Mouse (Mus musculus) ES-CJ7 (cell line): ENCODE data around the gene Mcemp1.
A peak's percentile ranks its signal among the peaks of the same experiment; 100 is the strongest.

ENCODE experiments used
- DNase-seq: peaks from one replicate; pipeline ENCODE4 v3.0.0; 2011; ENCODE audit warnings: low read depth, low spot score

Mcemp1 gene

DNA sequence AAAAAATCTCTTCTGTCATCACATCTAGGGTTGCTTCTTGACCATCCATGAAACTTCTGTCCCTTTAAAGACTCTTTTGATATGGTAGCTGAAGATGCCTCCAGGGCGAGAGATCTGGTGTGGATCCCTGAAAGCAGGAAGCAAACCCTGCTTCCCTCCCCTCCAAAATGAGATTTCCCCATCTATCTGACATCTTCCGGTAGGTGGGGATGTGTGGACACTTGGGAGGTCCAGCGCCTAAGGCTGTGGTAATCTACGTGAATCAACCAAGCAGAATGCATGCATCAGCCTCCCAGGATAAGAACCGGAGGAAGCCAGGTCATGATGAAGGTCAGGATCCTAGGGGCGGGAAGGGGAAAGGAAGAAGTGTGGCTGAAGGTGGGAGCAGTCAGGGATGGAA lies at the start of gene Mcemp1:
TSS of gene Mcemp1 (plus strand) at position 248 of the 400 bp plus-strand sequence.
- no peak for DNase-seq

DNA sequence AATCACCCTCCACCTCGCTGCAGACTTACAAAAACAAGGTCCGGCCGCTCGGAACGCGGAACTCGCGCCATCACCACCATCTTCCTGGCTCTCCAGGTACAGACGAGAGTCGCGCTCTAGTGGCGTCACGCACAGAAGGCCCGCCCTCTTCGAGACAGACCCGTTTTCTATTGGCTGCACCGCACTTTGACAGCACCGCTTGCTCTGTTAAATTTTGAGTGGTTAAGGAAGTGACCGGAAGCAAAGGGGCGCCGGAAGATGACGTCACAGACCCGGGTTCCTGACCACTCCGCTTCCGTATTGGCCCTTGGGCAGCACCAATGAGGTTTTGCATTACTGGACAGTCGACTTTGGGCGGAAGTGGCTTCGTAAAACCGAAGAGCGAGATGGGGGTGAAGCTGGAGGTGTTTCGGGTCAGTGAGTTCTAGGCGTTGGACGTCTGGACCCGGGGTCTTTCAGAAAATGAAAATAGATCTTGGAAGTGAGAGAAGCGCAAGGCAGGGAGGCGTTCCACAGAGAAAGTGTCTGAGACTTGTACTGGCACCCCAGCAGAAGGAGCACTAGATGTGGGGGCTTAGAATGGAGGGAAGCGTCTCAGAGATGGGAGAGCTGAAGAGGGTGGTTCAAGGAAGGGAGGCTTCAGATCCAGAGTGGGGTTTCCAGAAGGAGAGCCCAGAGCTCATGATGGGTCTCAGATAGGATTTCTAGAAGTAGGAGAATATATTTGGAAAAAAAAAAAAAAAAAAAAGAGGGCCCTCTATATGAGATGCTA lies 44.2 kb upstream of the Mcemp1 start, which contains the start of the genes Xab2 and Pet100:
TSS of gene Xab2 (minus strand) at position 118 of the 772 bp plus-strand sequence.
TSS of gene Pet100 (plus strand) at position 350 of the 772 bp plus-strand sequence.
- DNase-seq = peak; percentile 100

DNA sequence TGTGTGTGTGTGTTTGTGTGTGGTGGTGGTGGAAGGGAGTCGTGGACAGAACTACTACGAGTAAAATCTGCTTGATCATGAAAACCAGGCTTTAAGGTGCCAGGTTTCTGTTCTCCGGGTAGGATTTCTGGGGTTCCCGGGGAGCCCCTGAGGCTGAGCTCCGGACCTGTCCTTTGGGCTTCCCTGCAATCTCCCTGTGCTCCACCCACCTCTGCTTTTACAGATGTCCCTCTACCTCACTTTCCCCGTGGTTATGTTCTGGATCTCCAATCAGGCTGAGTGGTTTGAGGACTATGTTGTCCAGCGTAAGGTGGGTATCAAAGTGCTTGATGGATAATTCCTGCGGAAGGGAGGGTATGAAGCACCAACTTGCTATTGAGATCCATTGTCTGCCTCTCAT lies 43.4 kb upstream of the Mcemp1 start:
- DNase-seq = no peak

DNA sequence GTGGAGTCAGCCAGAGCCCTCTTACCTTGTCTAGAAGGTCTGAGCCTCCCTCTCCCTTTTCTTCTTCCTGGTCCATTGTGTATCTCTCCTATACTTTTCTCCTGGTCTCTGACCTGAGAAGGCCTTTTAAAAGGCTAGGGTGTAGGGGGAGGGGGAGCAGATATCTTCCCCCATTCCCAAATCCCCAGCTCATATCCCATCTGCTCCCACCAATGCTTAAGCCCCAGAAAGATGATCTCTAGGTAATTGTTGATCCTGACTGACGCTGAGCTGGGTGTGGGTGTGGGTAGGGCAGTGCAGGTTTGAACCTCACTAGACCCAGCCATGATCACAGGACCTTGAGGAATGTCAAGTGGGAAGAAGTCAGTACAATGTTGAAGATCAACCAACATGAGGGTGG lies 40.1 kb upstream of the Mcemp1 start, which contains the start of gene Pcp2:
TSS of gene Pcp2 (minus strand) at position 101 of the 400 bp plus-strand sequence.
- no peak for DNase-seq

DNA sequence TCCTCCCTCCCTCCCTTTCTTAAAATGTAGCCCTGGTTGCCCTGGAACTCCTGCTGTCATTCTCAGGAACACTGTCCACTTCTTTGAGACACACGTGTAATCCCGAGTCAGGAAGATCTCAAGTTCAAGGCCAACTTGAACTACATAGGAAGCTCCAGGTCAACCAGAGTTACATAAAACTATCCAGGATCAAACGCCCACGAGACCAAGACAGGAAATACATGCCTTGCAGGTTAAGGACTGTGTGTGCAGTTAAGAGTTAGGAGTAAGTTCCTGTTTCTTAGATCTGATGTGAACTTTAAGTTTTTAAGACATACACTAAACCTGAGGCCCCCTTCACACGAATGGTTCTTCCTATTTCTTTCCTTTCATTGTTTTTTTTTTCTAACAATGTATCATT lies 38.6 kb upstream of the Mcemp1 start:
- no peak for DNase-seq

DNA sequence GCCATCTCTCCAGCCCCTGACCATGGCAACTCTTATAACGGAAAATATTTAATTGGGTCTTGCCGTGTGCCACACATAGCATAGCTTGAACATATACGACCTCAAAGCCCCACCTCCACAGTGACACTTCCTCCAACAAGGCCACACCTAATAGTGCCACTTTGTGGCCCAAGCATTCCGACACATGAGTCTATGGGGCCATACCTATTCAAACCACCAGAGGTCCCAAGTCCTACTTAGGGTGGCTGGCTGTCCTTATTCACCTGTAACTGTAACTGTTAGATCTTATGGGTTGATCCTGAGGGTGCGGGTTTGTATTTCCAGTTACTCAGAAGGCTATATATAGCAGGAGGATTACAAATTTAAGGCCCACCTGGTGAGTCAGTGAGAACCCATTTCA lies 37.5 kb upstream of the Mcemp1 start:
- peak; percentile 89 for DNase-seq

DNA sequence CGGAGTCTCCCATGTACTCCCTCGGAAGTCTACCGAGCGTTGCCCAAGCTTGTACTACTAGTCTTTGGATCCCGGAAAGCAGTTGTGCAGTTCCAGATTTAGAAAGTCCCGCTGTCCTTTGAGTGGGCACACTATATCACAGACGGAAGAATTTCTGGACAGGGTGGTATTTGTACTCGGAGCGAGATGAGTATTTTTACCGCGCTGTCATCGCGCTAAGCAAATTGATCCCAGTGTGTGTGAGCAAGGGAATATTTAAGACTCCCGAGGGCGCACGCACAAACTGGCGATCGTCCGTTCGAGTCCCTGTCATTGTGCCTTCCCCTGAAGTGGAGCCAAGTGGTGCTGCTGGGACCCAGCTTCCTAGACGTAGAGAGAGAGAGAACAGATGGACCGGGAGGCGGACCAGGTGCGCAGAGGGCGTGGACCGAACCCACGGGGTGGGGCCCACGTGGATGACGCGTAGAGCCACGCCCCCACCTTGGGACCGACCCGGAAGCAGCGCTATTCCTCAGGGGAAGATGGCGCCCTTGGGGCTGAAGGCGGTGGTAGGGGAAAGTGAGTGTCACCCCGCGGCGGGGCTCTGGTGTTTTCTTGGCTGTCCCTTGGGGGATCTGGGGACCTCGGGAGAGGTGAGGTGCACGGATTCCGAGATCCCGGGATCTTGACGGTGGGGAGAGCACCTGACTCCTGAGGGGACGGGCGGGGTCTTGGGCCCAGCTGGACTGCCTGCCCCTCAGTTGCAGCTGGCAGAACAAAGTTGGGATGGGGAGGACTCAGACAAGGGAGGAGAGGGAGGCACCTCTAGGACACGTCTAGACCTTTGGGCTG lies 34.7 kb upstream of the Mcemp1 start, which contains the start of gene Stxbp2:
TSS of gene Stxbp2 (plus strand) at position 309 of the 831 bp plus-strand sequence.
- DNase-seq = peak; percentile 89

DNA sequence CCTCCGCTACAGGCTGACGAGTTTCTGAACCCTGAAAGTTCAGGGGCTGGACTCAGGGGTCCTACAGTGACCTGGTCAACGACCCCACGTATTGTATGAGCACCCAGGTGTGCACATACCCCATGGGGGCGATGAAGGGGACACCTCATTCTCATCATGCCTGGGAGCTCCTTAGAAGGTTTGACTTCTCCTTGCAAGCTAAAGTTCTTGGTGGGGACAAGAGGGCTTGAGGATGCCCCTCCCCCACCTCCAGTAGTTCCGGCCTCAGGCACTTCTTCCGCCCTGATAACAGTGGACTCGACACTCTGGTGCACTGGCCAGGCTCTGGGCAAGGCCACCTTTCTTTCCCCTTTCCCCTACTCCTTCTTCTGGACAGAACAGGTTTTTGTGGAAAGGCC lies 34.1 kb upstream of the Mcemp1 start:
- DNase-seq = no peak

DNA sequence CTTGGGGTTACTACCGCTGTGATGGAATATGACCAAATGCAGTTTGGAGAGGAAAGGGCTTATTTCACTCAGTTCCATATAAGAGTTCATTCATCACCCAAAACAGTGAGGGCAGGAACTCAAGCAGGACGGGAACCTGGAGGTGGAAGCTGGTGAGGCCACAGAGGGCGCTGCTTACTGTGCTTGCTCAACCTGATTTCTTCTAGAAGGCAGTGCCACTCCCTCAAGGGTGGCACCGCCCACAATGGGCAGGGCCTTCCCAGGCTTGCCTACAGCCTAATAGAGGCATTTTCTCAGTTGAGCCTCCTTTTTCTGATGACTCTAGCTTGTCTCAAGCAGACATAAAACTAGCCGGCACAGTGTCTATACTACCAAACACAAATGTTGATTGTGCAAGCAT lies 19.8 kb upstream of the Mcemp1 start:
- DNase-seq = peak; percentile 86

DNA sequence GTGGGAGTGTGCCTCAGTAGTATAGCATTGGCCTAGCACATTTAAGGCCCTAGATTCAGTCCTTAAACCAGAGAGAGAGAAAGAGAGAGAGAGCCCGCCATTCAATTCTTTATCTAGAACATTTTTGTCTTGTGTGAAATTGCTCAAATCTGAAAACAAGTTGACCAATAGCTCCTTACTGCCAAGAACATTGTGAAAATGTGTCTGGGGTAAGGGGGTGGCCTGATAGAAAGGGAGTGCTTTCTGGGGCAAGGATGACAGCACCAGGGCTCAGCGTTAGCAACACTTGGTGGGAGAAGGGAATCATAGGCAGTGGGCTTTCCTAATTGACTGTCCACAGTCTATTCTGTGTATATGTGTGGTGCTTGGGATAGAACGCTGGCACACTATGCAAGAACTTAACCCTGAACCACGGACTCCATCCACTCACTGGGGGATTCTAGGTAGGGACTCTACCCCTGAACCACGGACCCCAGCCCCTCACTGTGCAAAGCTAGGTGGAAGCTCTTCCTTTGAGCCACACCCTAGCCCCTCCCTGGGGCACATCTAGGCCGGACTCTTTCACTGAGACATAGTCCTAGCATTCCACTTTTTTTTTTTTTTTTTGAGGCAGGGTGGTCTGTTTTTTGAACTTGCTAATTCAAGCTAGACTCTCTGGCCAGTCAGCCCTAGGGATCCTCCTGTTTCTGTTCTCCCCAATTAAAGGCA lies 18.6 kb upstream of the Mcemp1 start:
- DNase-seq = no peak

DNA sequence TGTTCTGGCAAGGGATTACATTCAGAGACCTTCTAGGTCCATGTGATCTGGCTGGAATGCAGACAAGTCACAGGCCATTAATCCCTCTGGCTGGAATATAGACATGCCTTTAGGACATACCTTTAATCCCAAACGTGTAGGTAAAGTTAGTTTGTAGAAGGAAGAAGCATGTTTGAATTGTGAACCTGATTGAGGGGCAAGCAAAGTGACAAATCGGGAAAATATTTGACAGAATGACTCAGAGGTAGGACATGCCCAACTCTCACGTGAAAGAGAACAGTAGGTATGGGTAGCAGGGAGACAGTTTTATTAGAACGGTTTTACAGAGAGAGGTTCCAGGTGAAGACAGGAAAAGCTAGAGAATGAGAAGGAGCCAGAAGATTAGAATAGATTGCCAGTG lies 18.0 kb upstream of the Mcemp1 start:
- DNase-seq = no peak

DNA sequence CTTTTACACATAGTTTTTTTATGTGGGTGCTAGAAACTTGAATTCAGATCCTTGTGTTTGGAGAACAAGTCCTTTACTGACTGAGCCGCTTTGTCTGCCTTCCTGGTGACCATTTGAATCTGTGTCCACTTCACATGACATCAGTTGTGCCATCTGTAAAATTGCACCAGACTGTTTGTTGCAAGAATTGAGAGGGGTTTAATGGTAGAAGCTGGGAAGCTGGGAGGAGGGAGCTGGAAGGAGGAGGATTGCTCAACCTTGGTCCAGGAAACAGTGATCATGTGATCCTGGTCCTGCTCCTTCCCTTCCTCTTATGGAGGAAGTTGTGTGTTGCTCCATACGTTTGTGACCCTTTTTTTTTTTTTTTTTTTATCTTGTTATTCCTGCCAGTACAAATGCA lies 17.3 kb upstream of the Mcemp1 start:
- DNase-seq = no peak

DNA sequence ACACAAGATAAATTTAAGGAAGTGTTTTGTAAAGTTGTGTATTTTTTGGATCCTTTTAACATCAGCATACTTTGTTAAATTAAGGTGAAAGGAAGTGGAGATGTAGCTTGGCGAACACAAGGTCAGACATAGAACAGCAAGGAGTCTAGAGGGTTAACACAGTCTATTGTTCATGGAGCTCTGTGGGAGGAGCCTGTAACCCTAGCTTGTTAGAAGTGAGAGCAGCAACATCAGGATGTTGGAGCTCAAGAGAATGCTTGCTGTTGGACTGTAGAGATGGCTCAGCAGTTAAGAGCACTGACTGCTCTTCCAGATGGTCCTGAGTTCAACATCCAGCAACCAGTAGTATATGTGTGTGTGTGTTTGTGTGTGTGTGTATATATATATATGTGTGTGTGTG lies 16.6 kb upstream of the Mcemp1 start:
- peak; percentile 75 for DNase-seq

DNA sequence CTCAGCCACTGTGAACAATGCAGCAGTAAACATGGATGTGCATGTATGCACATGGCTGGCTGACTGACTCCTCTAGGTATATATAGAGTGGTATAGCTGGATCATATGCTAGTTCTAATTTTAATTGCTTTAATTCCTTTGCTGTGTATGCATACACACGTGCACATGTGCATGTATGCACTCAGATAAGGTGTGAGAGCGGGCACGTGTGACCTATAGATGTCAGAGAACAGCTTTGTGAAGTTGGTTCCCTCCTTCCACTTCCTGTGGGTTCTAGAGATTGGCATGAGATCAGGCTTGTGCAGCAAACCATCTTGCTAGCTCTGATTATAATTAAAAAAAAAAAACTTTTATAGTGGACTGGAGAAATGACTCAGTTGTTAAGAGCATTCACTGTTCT lies 12.7 kb upstream of the Mcemp1 start:
- DNase-seq = no peak

DNA sequence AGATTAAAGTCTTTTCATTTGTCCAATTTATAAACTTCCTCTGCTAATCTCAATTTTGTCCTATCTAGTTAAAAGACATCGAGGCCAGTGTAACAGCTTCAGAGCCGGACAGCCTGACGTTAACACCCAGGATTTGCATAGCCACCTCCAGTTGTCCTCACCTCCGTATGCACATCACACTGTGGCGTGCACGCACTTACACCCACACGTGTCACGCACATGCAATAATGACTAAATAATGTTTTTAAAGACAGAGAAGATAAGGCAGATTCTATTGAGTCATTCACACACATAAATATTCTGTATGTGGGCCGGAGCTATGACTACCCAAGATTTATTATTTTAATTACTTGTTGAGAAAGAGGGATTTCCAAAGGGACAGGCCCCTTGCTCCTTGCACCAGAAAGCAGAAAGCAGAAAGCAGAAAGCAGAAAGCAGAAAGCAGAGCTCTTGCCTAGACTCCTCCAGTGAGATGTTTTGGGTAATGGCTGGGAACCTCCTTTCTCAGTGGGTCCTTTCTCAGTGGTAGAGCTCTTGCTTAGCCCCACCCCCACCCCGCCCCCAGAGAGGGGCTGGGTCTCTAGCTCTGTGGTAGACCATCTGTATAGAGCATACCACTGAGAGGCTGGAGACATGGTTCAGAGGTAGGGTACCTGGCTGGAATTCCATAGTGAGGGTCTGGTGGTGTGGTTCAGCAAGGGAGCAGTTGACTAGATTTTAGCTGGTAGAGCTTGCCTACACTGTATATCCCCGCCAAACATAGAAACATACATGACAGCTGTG lies 10.6 kb upstream of the Mcemp1 start:
- no peak for DNase-seq

DNA sequence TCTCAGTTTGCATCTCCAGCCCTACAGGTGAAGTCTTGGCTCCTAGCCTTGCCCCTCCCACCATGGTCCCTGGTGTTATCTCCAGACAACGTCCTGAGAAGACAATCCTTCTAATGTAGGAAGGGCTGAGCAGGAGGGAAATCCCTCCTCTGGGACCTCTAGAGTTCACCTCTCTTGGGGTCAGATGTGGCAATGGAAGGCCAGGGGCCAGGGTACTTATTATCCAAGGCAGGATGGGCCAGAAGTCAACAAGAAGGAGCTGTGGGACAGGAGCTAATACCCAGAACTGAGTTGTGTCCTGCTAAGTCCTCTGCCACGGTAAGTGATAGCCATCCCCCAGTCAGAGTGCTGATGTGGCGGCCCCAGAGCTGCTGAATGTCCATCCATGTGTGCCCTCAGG lies 10.0 kb upstream of the Mcemp1 start, which contains the start of gene Retn:
TSS of gene Retn (plus strand) at position 245 of the 400 bp plus-strand sequence.
- DNase-seq = no peak

DNA sequence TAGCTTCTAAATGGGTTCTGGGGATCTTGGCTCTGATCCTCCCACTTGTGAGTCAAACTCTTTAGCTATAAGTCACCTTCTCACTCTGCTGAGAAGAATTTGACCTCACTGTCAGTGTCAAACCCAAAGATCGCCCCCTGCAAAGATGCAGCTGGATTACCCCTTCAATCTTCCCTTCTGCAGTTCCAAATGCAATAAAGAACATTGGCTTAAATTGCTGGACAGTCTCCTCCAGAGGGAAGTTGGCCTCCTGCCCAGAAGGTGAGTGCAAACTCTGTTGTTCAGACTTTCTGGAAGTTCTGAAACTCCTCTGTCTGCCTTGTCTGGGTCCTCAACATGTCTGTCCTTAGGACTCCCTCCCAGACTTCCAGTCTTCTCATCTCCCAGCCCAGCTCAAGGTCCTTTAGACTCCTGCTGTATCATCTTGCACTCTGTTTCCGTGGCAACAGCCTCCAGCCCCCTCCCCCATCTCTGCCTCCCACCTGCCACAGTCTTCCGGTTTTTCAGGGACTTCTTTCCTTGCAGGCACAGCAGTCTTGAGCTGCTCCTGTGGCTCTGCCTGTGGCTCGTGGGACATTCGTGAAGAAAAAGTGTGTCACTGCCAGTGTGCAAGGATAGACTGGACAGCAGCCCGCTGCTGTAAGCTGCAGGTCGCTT lies 8.7 kb upstream of the Mcemp1 start:
- peak; percentile 42 for DNase-seq

DNA sequence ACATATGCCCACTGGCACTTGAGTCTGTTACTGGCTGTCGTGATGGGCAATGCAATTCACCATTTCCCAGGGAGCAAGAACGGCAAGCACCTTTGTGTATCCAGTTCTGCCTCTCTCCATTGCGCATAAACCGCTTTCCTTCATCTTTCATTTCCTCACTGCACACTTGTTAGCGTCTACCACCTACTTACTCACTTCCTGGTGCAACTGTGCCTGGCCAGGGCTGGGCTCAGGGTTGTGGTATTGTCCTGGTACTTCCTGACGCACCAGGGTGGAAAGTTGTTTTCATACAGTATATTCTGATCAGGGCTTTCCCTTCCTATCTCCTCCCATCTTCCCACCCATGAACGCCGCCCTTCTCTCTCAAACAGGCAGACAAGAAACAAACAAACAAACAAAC lies 4.7 kb upstream of the Mcemp1 start:
- DNase-seq = no peak

DNA sequence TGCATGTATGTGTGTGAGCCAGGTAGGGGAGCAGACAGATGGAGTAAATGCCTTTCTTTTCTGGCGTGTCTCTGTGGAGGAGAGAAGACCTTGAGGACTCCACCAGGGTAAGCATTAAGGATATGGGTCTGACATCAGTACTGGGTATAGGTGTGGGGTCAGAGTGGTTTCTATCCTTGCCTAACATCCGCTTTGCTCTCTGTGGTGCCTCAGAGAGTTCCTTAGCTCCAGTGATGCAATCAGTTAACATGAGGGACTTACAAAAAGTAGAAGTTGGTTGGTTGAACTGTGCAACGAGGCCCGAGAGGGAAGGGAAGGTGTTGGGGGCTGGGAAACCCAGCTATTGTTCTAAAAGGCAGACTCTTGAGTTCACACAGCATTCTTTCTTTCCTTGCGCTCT lies 1.1 kb upstream of the Mcemp1 start:
- DNase-seq = no peak

DNA sequence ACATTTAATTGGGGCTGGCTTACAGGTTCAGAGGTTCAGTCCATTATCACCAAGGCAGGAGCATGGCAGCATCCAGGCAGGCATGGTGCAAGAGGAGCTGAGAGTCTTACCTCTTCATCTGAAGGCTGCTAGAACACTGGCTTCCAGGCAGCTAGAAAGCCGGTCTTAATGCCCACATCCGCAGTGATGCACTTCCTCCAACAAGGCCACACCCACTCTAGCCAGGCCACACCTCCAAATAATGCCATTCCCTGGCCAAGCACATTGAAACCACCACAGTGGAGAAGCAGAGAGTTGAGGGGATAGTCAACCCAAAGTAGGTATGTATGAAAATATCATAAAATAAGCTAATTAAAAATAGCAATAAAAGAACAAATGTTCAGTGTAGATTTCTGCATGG lies 4.8 kb downstream of the Mcemp1 start:
- DNase-seq = peak; percentile 55
